Mouse (Mus musculus) liver, embryonic 16.5 days (tissue): ENCODE results near the gene Tmem19. TPM values are rescaled to one million over a fixed set of nuclear protein-coding genes. Genes with fewer than 3 reads are reported as not detected.
A peak's percentile ranks its signal among the peaks of the same experiment; 100 is the strongest.

ENCODE experiments used
- ATAC-seq: fragments of 200-750 bp; cut with Nextera tagmentation; 2 replicates; pipeline ENCODE4 v1.8.0; 2017; ENCODE audit warnings: low read depth, mild to moderate bottlenecking, moderate number of reproducible peaks, moderate library complexity
- H3K27ac ChIP-seq: fragments of 300-500 bp; sonication (generic); 2 replicates; pipeline ENCODE4 v1.5.1; 2014; ENCODE audit warnings: mild to moderate bottlenecking, low read length
- H3K27me3 ChIP-seq: fragments of 300-500 bp; sonication (generic); 2 replicates; pipeline ENCODE4 v1.6.1; 2014; ENCODE audit warnings: low read depth, low read length, mixed read lengths; ENCODE audit not compliant: control insufficient read depth, insufficient read depth
- H3K36me3 ChIP-seq: fragments of 300-500 bp; sonication (generic); 2 replicates; pipeline ENCODE4 v1.6.1; 2014; ENCODE audit warnings: mild to moderate bottlenecking; ENCODE audit not compliant: control insufficient read depth, insufficient read depth
- H3K4me1 ChIP-seq: fragments of 300-500 bp; sonication (generic); 2 replicates; pipeline ENCODE4 v1.6.1; 2014; ENCODE audit warnings: low read depth, low read length, mixed read lengths; ENCODE audit not compliant: control insufficient read depth
- H3K4me2 ChIP-seq: fragments of 300-500 bp; sonication (generic); 2 replicates; pipeline ENCODE4 v1.6.1; 2014; ENCODE audit warnings: low read depth, low read length, mixed read lengths
- H3K4me3 ChIP-seq: fragments of 300-500 bp; sonication (generic); 2 replicates; pipeline ENCODE4 v1.5.1; 2014; ENCODE audit warnings: low read depth, mild to moderate bottlenecking, low read length
- H3K9ac ChIP-seq: fragments of 300-500 bp; sonication (generic); 2 replicates; pipeline ENCODE4 v1.6.1; 2014; ENCODE audit warnings: low read depth, low read length
- H3K9me3 ChIP-seq: fragments of 300-500 bp; sonication (generic); replicated peaks from 2 replicates; pipeline ENCODE4 v1.6.1; 2016; ENCODE audit warnings: low read length; ENCODE audit not compliant: control insufficient read depth
- WGBS: fragments of 180-500 bp; shearing (Covaris S2); extraction: QIAGEN DNeasy Blood & Tissue Kit; methylation state at CpG from one replicate; pipeline ENCODE4 v1.1.7; 2014; ENCODE audit not compliant: insufficient replicate concordance; 5-methylcytosine and 5-hydroxymethylcytosine counted together
- polyA plus RNA-seq: library from polyadenylated mRNA; unstranded; fragments of >200 nt; fragmentation: Nextera tagmentation; extraction: Ambion mirVana; gene quantifications from 2 replicates; pipeline ENCODE4 v1.2.1, GENCODE M21; 2015

The Tmem19 gene
- polyA plus RNA-seq, 1 experiment from 2014 or later: 9.9 TPM

GRCm38 (mm10) chr10:115314582-115315452, 47.5 kb downstream of the Tmem19 start:
- ATAC-seq: peak; percentile 74
- Histone ChIP-seq H3K27me3 (no peaks in the 10 kb centered on the region), H3K9ac (peak overlapping the region; percentile 96), H3K4me1 (peaks cover 31% of the 10 kb centered on the region), H3K27ac (peak overlapping the region; percentile 92), H3K4me3 (peak overlapping the region; percentile 96), H3K36me3 (no peaks in the 10 kb centered on the region; the same call in 1 of the 2 replicates), H3K9me3 (no peaks in the 10 kb centered on the region), H3K4me2 (peak overlapping the region; percentile 88)
- under 1% methylated on average over 61 of the region's 73 CpGs for WGBS

- H3K9me3 ChIP-seq: no peaks in the 10 kb centered on the region
- peak overlapping the region; percentile 96 for H3K9ac ChIP-seq
- peak overlapping the region; percentile 92 for H3K27ac ChIP-seq
- H3K36me3 ChIP-seq: no peaks in the 10 kb centered on the region; the same call in 1 of the 2 replicates
- no peaks in the 10 kb centered on the region for H3K27me3 ChIP-seq
- peak overlapping the region; percentile 96 for H3K4me3 ChIP-seq
- no peak for ATAC-seq
- H3K4me2 ChIP-seq: peak overlapping the region; percentile 88
- H3K4me1 ChIP-seq: peaks cover 31% of the 10 kb centered on the region
- 4% methylated on average over 6 of the region's 6 CpGs for WGBS
Measured at GRCm38 (mm10) chr10:115314287-115314581, 48.1 kb downstream of the Tmem19 start.

- Histone ChIP-seq H3K4me1 (peaks cover 31% of the 10 kb centered on the region), H3K9me3 (no peaks in the 10 kb centered on the region), H3K27me3 (no peaks in the 10 kb centered on the region), H3K27ac (no peak overlapping the region), H3K4me2 (peak overlapping the region; percentile 88), H3K9ac (peak overlapping the region; percentile 96), H3K36me3 (no peaks in the 10 kb centered on the region; the same call in 1 of the 2 replicates), H3K4me3 (peak overlapping the region; percentile 96)
- no peak for ATAC-seq
- WGBS: 70% methylated on average over 14 of the region's 14 CpGs
Measured at GRCm38 (mm10) chr10:115313641-115314286, 48.5 kb downstream of the Tmem19 start.

- H3K4me2 ChIP-seq: no peak overlapping the region
- no peaks in the 10 kb centered on the region for H3K27me3 ChIP-seq
- H3K9me3 ChIP-seq: no peaks in the 10 kb centered on the region
- H3K36me3 ChIP-seq: no peaks in the 10 kb centered on the region; the same call in 1 of the 2 replicates
- 55% methylated on average over 3 of the region's 3 CpGs for WGBS
- no peak overlapping the region for H3K4me3 ChIP-seq
- H3K4me1 ChIP-seq: peaks cover 31% of the 10 kb centered on the region
- no peak overlapping the region for H3K27ac ChIP-seq
- ATAC-seq: no peak
- H3K9ac ChIP-seq: no peak overlapping the region
Measured at GRCm38 (mm10) chr10:115312732-115313131, 49.6 kb downstream of the Tmem19 start.

- H3K27ac ChIP-seq: no peak overlapping the region
- no peak overlapping the region for H3K4me3 ChIP-seq
- no peak overlapping the region for H3K4me2 ChIP-seq
- no peaks in the 10 kb centered on the region; the same call in 1 of the 2 replicates for H3K36me3 ChIP-seq
- H3K9me3 ChIP-seq: no peaks in the 10 kb centered on the region
- peaks cover 31% of the 10 kb centered on the region for H3K4me1 ChIP-seq
- ATAC-seq: no peak
- no peaks in the 10 kb centered on the region for H3K27me3 ChIP-seq
- 29% methylated on average over 5 of the region's 5 CpGs for WGBS
- H3K9ac ChIP-seq: no peak overlapping the region
Measured at GRCm38 (mm10) chr10:115312194-115312593, 50.1 kb downstream of the Tmem19 start.

GRCm38 (mm10) chr10:115311263-115311965, 50.9 kb downstream of the Tmem19 start:
- 61% methylated on average over 14 of the region's 14 CpGs for whole genome bisulfite sequencing
- Histone ChIP-seq H3K4me1 (peaks cover 30% of the 10 kb centered on the region), H3K27ac (no peak overlapping the region), H3K9ac (no peak overlapping the region), H3K9me3 (no peaks in the 10 kb centered on the region), H3K4me2 (no peak overlapping the region), H3K36me3 (no peaks in the 10 kb centered on the region; the same call in 1 of the 2 replicates), H3K4me3 (no peak overlapping the region), H3K27me3 (no peaks in the 10 kb centered on the region)
- ATAC-seq: no peak

GRCm38 (mm10) chr10:115309191-115309590, 53.1 kb downstream of the Tmem19 start:
- no peaks in the 10 kb centered on the region for H3K9me3 ChIP-seq
- no peak for ATAC-seq
- H3K9ac ChIP-seq: no peak overlapping the region
- H3K4me3 ChIP-seq: no peak overlapping the region
- peaks cover 25% of the 10 kb centered on the region for H3K4me1 ChIP-seq
- H3K27me3 ChIP-seq: no peaks in the 10 kb centered on the region
- H3K4me2 ChIP-seq: no peak overlapping the region
- 77% methylated on average over 4 of the region's 4 CpGs for WGBS
- H3K36me3 ChIP-seq: no peaks in the 10 kb centered on the region; the same call in 1 of the 2 replicates
- H3K27ac ChIP-seq: no peak overlapping the region

GRCm38 (mm10) chr10:115307331-115307875, 54.9 kb downstream of the Tmem19 start:
- H3K27me3 ChIP-seq: no peaks in the 10 kb centered on the region
- no peak overlapping the region for H3K4me3 ChIP-seq
- 69% methylated on average over 7 of the region's 7 CpGs for WGBS

More at GRCm38 (mm10) chr10:115307331-115307875, 54.9 kb downstream of the Tmem19 start:
- Histone ChIP-seq H3K9me3 (no peaks in the 10 kb centered on the region), H3K9ac (no peak overlapping the region), H3K4me2 (no peak overlapping the region), H3K27ac (no peak overlapping the region), H3K4me1 (peaks cover 7% of the 10 kb centered on the region), H3K36me3 (no peaks in the 10 kb centered on the region; the same call in 1 of the 2 replicates)
- ATAC-seq: no peak
